In genomic region chr1:161248685-161249084, GRCm38 (mm10) we compare ENCODE assay signal across 9 mouse cellular contexts. TPM values are rescaled to one million over a fixed set of nuclear protein-coding genes. Genes with fewer than 3 reads are reported as not detected.
A peak's percentile ranks its signal among the peaks of the same experiment; 100 is the strongest.
DNase-seq lines count a peak whose midpoint lies in the region; ATAC-seq and TF ChIP-seq lines count a peak whose summit lies in the region.
"Had no signal": no experiment of that assay in that cellular context is flagged by ENCODE, and none has a peak within 500 bp of the region (broad histone marks: within the 10 kb centered on the region; RNA-seq: fewer than 3 reads in every experiment).

No protein-coding gene starts in this region.

- intact Hi-C loops in left cerebral cortex, adult 2 months (cut with DNase I) = loop anchor here (2.0 kb wide), 1 partner anchor 24 kb away; no protein-coding TSS in a partner anchor
- intact Hi-C loops in left cerebral cortex, postnatal 4 days (cut with DNase I) = no loop called here
- intact Hi-C loops in left cerebral cortex, postnatal 25 days (cut with DNase I) = loop anchor here (5.0 kb wide), 1 partner anchor 39 kb away; no protein-coding TSS in a partner anchor

- DNase-seq in left cerebral cortex, adult 2 months (ENCODE audit: extremely low spot score in 1 of 2, low spot score in 2 of 2) = no peak
- DNase-seq in left cerebral cortex, postnatal 4 days = no peak
- no peak for DNase-seq in limb, embryonic 11.5 days (ENCODE audit: low spot score)
- no peak for DNase-seq in adrenal gland, postnatal 14 days
- no peak for DNase-seq in left cerebral cortex, postnatal 25 days (ENCODE audit: low spot score in 2 of 2)
- no peak for DNase-seq in adrenal gland, adult 18-20 months (ENCODE audit: low spot score in 2 of 2)

- WGBS in limb, embryonic 11.5 days = 69% methylated on average over 7 of the region's 7 CpGs
- 67% methylated on average over 7 of the region's 7 CpGs for WGBS in olfactory bulb, adult 2 months

- ATAC-seq in limb, embryonic 11.5 days (ENCODE audit: insufficient number of reproducible peaks, low FRiP score, low TSS enrichment, low read depth) = no peak

- H3K4me3 ChIP-seq in left cerebral cortex, adult 2 months = peak overlapping the region; percentile 95
- H3K4me3 ChIP-seq in embryonic fibroblast, embryonic 13.5 days (ENCODE audit: insufficient read depth, low read length) = peak overlapping the region; percentile 90
- peak overlapping the region; percentile 90 for H3K4me3 ChIP-seq in limb, embryonic 11.5 days (ENCODE audit: low read depth, low read length)
- H3K4me3 ChIP-seq in olfactory bulb, adult 2 months (ENCODE audit: insufficient read depth, low read depth, low read length) = no peak overlapping the region

- H3K36me3 ChIP-seq in limb, embryonic 11.5 days (ENCODE audit: control insufficient read depth, insufficient read depth, low read length) = peaks cover 6% of the 10 kb centered on the region; the same call in 1 of the 2 replicates

- TF ChIP-seq POLR2A in embryonic fibroblast, embryonic 13.5 days (IDR thresholded peaks at IDR 0.05; ENCODE audit: low read depth, low read length) = no peak
- TF ChIP-seq POLR2A in olfactory bulb, adult 2 months (IDR thresholded peaks at IDR 0.05; ENCODE audit: insufficient read depth, low read depth, low read length) = no peak

- no peak for TF ChIP-seq CTCF in left cerebral cortex, adult 2 months (IDR thresholded peaks at IDR 0.05)
- no peak for TF ChIP-seq CTCF in embryonic fibroblast, embryonic 13.5 days (IDR thresholded peaks at IDR 0.05; ENCODE audit: borderline replicate concordance, insufficient read depth, low read length)
- no peak for TF ChIP-seq CTCF in olfactory bulb, adult 2 months (IDR thresholded peaks at IDR 0.05; ENCODE audit: insufficient read depth, low read depth, low read length)

- no peaks in the 10 kb centered on the region for H3K9me3 ChIP-seq in limb, embryonic 11.5 days (ENCODE audit: control insufficient read depth, low read length)

- H3K4me2 ChIP-seq in limb, embryonic 11.5 days (ENCODE audit: low read depth, severe bottlenecking) = peak overlapping the region; percentile 82

- no peak overlapping the region for H3K9ac ChIP-seq in limb, embryonic 11.5 days (ENCODE audit: low read length)

- H3K27me3 ChIP-seq in limb, embryonic 11.5 days (ENCODE audit: control insufficient read depth, insufficient read depth, low read length) = no peaks in the 10 kb centered on the region

- peaks cover 11% of the 10 kb centered on the region for H3K4me1 ChIP-seq in embryonic fibroblast, embryonic 13.5 days (ENCODE audit: control insufficient read depth, insufficient read depth, low read length)
- H3K4me1 ChIP-seq in limb, embryonic 11.5 days (ENCODE audit: control insufficient read depth, insufficient read depth, low read length) = peaks cover 11% of the 10 kb centered on the region
- 0 out of 2 replicates have a peak, but pooled peaks cover 3% of the 10 kb centered on the region for H3K4me1 ChIP-seq in olfactory bulb, adult 2 months (ENCODE audit: control insufficient read depth, insufficient read depth, low read length)

- H3K27ac ChIP-seq in left cerebral cortex, adult 2 months = peak overlapping the region; percentile 8; the same call in 1 of the 2 replicates
- H3K27ac ChIP-seq in embryonic fibroblast, embryonic 13.5 days (ENCODE audit: insufficient read depth, low read length) = peak overlapping the region; percentile 70
- no peak overlapping the region for H3K27ac ChIP-seq in limb, embryonic 11.5 days (replicated peaks; ENCODE audit: low read depth, low read length)
- H3K27ac ChIP-seq in olfactory bulb, adult 2 months (ENCODE audit: insufficient read depth, low read depth, low read length) = peak overlapping the region; percentile 40
- H3K27ac ChIP-seq: macrophage had no signal

RNA-seq across cellular contexts. Expression of gene Prdx6, which starts 2.3 kb away (rescaled TPM):
- 100 to 1,000 TPM; 321 to 326 TPM for total RNA-seq in left cerebral cortex, adult 2 months (2021)
- total RNA-seq in left cerebral cortex, postnatal 4 days (2021) = 100 to 1,000 TPM in 1 of 2 experiments, 10 to 100 TPM in 1; 97.9 to 112 TPM
- 160 and 203 TPM in 2 replicates for polyA plus RNA-seq in embryonic fibroblast, embryonic 13.5 days (2011; ENCODE audit: insufficient read length, low read depth, missing spikeins)
- 635 and 732 TPM in 2 replicates for polyA plus RNA-seq in limb, embryonic 11.5 days (2014; fragmentation: Nextera tagmentation; extraction: Ambion mirVana)
- 347 TPM in 1 of 2 replicates, not detected in the other for polyA plus RNA-seq in olfactory bulb, adult 2 months (2012; ENCODE audit: insufficient read depth, insufficient read length, low replicate concordance, missing spikeins)
- 401 and 414 TPM in 2 replicates for total RNA-seq in adrenal gland, postnatal 14 days (2021)
- total RNA-seq in left cerebral cortex, postnatal 25 days (2021) = 100 to 1,000 TPM; 321 to 335 TPM
- total RNA-seq in adrenal gland, adult 18-20 months (2021) = 100 to 1,000 TPM; 307 to 605 TPM
